Mouse (Mus musculus) brain, embryonic 14.5 days (tissue): ENCODE results near the gene Apeh.

Experiments
- CTCF ChIP-seq: fragments of 200-500 bp; IDR thresholded peaks from 2 replicates; pipeline ENCODE4 v1.5.1; 2012; ENCODE audit warnings: inconsistent platforms, mild to moderate bottlenecking, moderate library complexity, borderline replicate concordance; ENCODE audit not compliant: insufficient read depth, insufficient read length; ENCODE audit errors: extremely low read depth
- POLR2A ChIP-seq: fragments of 200-500 bp; IDR thresholded peaks from 2 replicates; pipeline ENCODE4 v1.6.1; 2012; ENCODE audit warnings: mild to moderate bottlenecking, inconsistent platforms, borderline replicate concordance; ENCODE audit not compliant: poor library complexity, insufficient read depth, insufficient read length, severe bottlenecking; ENCODE audit errors: extremely low read depth

- TF ChIP-seq CTCF = no peak
- TF ChIP-seq POLR2A = no peak
Observed at GRCm38 (mm10) chr9:108063361-108063760, 31.0 kb downstream of the Apeh start.
